Mouse (Mus musculus) CH12.LX (cell line): Measurements from ENCODE around the gene Ush2a.

Source experiments
- CHD1 ChIP-seq: IDR thresholded peaks from 2 replicates; pipeline ENCODE4 v1.6.1; 2012; ENCODE audit warnings: low read depth, low read length, improper control_type of control experiment, inconsistent platforms
- CHD2 ChIP-seq: IDR thresholded peaks from 2 replicates; pipeline ENCODE4 v1.6.1; 2011; ENCODE audit warnings: low read length, improper control_type of control experiment
- CTCF ChIP-seq, 2 experiments: IDR thresholded peaks in 1 of 2; conservative IDR thresholded peaks in 1 of 2; 2 replicates each; pipeline ENCODE4 v1.5.1; 2011 to 2012; ENCODE audit warnings: low read depth in 2 of 2, low read length in 2 of 2, improper control_type of control experiment in 1 of 2, inconsistent platforms in 1 of 2, mild to moderate bottlenecking in 1 of 2, moderate library complexity in 1 of 2
- E2F4 ChIP-seq: IDR thresholded peaks from 2 replicates; pipeline ENCODE4 v1.6.1; 2011; ENCODE audit warnings: low read depth, low read length, improper control_type of control experiment; ENCODE audit not compliant: insufficient replicate concordance
- ETS1 ChIP-seq: conservative IDR thresholded peaks from 2 replicates; pipeline ENCODE4 v1.6.1; 2012; ENCODE audit warnings: low read depth, mild to moderate bottlenecking, inconsistent platforms, low read length, improper control_type of control experiment, moderate library complexity
- POLR2A ChIP-seq: IDR thresholded peaks from 2 replicates; pipeline ENCODE4 v1.6.1; 2011; ENCODE audit warnings: low read depth, mild to moderate bottlenecking, improper control_type of control experiment, low read length
- POLR2AphosphoS2 ChIP-seq: IDR thresholded peaks from 2 replicates; pipeline ENCODE4 v1.6.1; 2011; ENCODE audit warnings: low read depth, low read length, improper control_type of control experiment
- SMC3 ChIP-seq: IDR thresholded peaks from 2 replicates; pipeline ENCODE4 v1.6.1; 2011; ENCODE audit warnings: low read depth, low read length, improper control_type of control experiment
- ZNF384 ChIP-seq: IDR thresholded peaks from 2 replicates; pipeline ENCODE4 v1.6.1; 2012; ENCODE audit warnings: low read depth, low read length, improper control_type of control experiment, inconsistent platforms

GRCm38 (mm10) chr1:188865881-188866280 lies 604.1 kb downstream of the Ush2a start:
- TF ChIP-seq CHD1 (no peak), ETS1 (no peak), E2F4 (no peak), CTCF (conservative IDR thresholded peaks at IDR 0.05 in 1 of 2, IDR thresholded peaks at IDR 0.05 in 1 of 2; ENCODE audit: low read depth in 2 of 2, low read length in 2 of 2) (no peak), POLR2A (no peak), POLR2AphosphoS2 (no peak), SMC3 (no peak), CHD2 (no peak), ZNF384 (no peak)
